Mouse (Mus musculus): ENCODE results near the gene Triobp.
"Not testable (repeated sequence)": the region's sequence is repeated elsewhere in the genome, so short reads cannot be mapped to it uniquely, and the experiment has no call there.

Triobp gene

DNA sequence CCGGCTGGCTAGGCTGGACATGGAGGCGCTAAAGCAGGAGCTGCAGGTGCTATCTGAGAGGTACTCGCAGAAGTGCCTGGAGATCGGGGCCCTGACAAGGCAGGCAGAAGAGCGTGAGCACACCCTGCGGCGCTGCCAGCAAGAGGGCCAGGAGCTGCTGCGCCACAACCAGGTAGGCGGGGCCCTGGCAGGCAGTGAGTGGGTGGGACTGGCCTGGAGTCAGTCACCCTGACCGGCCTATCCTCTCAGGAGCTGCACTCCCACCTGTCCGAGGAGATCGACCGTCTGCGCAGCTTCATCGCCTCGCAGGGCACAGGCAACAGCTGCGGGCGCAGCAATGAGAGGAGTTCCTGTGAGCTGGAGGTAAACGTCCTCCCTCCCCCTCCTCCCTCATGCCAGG, 54.5 kb downstream of the Triobp start:
- no peak for DNase-seq

DNA sequence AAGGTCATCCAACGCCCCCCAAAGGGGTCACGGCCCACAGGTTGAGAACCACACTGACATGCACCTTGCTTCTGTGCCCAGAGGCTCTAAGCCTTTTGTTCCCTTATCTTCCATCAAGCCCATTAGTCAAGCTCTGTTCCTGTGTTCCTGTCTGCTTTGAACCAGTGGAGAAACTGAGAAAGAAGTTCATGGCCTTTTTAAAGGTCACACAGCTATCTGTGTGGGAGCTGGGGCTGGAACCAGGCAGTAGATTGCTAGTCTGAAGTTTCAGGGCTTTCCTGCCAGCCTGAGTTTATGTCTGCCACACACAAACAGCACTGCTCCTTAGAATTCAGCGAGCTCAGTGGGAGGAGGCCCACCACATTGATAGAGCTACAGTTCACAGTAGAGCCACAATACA, 55.6 kb downstream of the Triobp start:
- DNase-seq, result no peak

DNA sequence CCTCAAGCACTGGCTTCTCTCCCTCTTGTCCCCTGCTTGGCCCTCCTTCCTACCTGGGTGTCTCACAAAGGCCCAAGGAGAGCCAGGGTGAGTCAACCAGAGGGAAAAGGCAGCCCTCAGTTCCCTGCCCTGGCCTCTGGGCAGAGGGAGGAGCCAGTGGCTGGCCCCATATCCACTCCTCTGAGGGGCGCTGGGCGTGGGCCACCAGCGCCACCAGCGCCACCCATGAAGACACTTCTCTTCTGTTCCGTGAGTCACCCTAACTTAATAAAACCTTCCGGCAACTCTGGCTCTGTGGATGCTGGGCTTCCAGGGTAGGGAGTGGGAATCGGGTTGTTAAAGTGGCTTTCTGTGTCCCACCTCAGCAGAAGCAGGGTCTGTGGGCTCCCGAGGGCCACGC, 58.1 kb downstream of the Triobp start:
- no peak for DNase-seq

DNA sequence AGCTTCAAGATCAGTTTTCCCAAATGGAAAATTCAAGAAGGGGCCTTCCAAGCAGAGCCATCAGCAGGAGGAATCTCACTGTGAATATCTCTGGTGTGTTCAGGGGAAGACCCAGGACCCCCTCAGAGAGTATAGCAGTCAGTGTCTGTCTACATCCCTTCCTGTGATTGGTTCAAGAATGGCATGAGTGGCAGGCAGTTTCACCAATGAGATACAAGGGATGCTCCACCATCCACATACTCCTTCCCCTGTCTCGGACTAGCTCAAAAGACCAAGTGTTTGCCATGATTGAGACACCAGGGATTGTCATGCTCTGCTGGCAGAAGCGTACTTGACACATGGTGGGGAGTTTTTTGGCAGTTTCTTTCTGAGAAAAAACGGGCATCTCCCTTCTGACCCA, 59.1 kb downstream of the Triobp start:
- no peak for DNase-seq

DNA sequence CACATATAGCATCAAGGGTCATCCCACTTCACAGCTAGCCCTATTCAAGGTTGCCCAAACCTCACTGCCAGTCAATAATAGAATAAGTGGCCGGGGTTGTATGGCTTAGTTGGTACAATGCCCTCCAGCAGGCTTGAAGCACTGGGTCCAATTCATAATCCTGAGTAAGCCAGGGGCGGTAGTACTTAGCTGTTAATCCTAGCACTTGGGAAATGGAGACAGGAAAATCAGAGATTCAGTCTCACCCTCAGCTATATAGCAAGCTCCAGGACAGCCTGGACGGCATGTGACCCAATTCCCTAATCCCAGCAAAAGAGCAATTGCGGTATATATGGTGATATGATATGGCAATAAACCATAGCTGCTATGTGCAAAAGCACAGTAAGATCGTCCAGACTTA, 59.5 kb downstream of the Triobp start:
- no peak for DNase-seq

DNA sequence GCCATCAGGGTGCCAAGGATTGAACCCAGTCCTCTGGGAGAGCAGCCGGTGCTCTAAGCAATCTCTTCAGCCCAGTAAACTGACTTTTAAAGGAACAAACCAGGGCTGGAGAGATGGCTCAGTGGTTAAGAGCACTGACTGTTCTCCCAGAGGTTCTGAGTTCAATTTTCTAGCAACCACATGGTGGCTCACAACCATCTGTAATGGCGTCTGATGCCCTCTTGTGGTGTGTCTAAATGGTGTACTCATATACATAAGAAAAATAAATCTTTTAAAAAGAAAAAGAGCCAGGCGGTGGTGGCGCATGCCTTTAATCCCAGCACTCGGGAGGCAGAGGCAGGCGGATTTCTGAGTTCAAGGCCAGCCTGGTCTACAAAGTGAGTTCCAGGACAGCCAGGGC, 60.3 kb downstream of the Triobp start:
- not testable (repeated sequence) for DNase-seq

DNA sequence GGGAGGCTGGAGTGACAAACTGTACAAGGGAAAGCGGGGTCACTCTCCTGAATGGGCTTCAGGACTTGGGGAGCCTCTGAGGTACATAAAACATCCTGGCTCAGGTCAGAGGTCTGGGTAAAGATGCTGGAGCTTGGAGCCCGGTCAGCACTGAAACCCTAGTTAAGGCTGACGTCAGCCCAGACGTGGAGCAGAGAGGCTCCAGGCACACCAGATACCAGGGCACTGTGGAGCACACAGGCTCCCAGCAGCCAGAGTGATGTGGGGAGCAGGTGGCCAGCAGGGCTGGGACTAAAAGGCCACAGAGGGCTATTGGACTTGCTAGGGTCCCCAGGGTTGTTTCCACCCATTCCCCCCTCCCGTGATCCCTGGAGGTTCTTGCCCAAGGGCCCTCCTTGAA, 62.2 kb downstream of the Triobp start:
- no peak for DNase-seq

DNA sequence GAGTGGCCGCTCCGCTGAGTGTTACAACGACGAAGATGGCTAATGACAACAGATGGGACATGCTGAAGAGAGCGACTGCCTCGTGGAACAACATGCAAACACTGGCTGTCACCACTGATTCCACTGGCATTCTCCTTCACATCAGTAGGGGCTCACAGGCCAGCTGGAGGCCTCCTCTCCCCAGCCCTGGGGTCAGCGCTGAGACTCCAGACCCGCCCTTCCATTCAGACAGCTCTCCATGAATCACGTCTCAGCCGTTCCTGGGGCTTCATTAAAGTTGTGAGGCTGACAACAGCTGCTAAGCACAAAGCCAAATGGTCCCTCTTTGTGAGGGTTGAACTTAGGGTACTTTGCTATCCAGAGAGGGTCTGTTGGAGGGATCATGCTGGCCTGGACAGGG, 64.0 kb downstream of the Triobp start:
- no peak for DNase-seq

DNA sequence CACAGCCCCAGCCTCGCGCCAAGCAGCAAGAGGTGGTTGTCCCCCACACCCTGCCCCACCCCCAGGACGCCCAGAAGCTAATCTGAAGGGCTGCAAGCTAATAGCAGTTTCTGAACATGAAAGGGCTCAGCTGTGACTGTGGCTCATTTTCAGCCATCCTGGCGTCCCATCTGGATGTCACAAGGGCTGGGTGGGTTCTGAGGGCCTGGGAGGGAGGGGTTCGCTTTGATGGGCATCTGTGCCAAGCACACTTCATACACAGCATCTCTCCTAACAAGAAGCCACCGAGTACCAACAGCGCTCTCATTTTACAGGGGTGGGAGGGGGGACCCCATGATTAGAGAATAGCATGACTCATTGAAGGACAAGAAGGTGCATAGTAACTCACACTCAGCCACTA, 65.9 kb downstream of the Triobp start:
- no peak for DNase-seq

DNA sequence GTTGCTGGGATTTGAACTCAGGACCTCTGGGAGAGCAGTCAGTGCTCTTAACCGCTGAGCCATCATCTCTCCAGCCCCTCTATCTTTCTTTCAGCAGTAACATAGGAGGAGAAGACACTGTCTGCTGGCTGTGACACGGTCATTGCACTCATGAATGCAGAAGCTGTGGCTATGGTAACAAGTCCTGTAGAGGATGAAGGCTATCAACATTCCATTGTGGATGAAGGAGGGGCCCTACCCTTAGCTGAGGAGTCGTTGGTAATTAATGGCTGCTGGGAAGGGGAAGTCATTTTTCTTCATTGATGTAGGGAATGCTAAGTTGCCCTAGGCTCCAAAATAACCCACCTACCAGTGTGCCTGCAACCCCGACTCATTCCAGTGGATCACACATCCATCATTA, 70.7 kb downstream of the Triobp start:
- DNase-seq, result no peak

DNA sequence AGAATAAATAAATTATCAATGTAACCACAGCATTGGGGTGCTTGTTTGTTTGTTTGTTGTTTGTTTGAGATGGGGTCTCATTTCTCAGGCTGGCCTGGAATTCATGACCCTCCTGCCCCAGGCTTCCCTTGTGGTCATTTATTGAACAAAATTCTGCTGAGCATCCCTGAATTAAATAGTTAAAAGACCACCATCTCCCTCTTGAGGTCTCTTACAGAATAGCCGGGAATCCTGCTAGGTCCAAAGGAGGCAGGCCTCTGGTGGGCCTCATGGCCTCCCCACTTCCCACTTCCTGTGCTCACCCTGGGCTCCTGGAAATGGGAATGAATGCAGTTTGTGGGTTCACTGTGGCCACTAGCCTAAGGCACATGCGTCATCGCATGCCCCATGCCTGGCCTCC, 71.4 kb downstream of the Triobp start:
- no peak for DNase-seq

DNA sequence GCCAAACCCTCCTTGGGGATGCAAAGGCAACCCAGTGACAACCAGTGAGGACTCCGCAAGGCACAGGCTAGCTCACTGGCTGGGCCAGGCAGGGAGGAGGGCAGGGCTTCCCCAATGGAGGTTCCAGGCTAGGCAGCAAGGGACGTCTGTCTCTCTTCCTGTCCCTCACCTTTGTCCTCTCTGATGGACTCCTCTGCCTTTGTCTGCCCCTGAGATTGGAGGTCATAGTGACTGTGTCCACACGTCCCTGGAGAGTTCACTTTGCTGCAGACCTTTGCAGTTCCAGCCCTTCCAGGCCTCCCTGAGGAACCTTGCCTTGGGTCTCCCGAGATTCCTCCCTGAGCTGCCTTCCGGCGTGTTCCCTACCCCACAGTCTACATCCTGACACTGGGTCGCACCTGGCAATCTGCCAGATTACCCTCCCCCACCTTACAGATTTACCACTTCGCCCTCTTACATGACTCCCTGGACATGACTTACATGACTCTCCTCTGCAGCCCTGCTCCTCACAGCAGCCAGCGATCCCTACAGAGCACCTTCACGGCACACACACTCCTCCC, 75.2 kb downstream of the Triobp start:
- DNase-seq, result no peak

DNA sequence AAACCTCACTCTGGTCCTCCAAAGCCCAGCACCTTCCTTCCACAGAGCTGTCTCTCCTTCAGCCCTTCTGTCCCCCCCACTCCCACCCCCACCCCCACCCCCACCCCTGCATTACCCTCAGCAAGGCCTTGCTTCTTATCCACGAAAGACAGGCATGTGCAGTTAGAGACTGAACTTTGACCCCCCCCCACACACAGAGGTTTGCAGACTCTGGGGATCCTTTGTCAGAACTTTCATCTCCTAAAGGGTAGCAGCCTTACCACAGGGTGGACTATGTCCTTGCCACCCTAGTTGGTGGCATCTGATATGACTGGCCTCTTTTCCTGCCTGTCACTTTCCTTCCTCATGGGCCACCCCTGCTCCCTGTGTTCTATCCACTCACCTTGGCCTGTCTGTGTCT, 75.8 kb downstream of the Triobp start:
- DNase-seq, result no peak

DNA sequence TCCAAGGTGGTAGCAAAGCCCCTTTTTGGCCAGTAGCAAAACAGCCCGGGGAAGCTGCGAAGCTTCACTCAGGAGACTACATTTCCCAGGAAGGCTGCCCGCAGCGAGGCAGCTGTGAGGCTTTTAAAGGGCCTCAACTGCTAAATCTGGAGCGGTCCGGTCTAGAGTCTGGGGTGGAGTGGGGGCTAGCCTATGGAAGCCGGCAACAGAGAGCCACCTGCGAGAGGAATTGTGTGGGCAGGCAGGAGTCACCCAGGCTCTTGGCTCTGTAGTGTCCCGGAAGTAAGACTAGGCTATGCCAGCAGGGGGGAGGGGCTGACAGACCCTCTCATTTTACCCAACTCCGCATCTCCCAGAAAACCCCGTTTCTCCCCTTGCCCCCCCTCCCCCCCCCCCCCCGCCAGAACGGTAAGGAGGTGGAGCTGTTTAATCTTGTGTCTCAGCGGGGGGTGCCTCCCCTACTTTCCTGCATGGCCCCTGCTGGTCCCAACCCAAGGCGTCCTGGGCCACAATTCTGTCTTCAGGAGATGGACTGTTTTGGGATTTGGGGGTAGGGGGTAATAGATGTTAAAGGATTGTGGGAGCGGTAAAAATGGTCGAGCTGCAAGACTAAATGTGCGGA, 78.3 kb downstream of the Triobp start:
- no peak for DNase-seq

DNA sequence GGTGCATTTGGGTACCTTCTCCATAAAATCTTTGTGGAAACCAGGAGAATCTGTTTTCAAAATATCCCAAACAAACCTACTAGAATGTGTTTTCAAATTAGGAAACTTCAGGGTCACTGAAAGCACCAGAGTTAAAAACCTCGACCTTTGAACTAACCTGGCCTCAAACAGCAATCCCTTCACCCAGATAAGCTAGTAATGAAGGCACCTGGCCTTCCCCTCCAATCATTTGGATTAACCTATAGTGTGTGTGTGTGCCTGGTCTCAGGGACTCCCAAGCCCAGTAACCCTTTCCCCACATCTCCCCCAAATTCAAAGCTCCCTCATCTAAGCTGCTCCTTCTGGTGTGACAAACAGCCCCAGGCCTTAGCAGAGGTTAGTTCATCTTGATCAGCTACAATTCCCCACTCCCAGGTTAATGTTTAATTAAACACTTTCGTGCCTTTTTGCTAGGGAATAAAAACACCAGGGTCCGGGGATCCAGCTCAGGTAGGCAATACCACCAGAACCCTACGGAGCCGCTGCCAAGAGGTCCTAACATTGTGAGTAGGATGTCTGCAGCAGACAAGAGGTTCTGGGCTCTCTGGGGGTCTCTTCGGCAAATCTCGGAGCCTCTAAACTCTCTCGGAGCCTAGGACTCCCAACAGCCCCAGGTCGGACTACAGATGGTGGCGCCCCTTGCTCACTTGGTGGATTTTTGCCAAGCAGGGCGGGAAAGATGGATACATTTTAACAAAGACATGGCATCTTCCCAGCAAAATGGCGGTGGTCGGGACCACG, 79.2 kb downstream of the Triobp start:
- no peak for DNase-seq

DNA sequence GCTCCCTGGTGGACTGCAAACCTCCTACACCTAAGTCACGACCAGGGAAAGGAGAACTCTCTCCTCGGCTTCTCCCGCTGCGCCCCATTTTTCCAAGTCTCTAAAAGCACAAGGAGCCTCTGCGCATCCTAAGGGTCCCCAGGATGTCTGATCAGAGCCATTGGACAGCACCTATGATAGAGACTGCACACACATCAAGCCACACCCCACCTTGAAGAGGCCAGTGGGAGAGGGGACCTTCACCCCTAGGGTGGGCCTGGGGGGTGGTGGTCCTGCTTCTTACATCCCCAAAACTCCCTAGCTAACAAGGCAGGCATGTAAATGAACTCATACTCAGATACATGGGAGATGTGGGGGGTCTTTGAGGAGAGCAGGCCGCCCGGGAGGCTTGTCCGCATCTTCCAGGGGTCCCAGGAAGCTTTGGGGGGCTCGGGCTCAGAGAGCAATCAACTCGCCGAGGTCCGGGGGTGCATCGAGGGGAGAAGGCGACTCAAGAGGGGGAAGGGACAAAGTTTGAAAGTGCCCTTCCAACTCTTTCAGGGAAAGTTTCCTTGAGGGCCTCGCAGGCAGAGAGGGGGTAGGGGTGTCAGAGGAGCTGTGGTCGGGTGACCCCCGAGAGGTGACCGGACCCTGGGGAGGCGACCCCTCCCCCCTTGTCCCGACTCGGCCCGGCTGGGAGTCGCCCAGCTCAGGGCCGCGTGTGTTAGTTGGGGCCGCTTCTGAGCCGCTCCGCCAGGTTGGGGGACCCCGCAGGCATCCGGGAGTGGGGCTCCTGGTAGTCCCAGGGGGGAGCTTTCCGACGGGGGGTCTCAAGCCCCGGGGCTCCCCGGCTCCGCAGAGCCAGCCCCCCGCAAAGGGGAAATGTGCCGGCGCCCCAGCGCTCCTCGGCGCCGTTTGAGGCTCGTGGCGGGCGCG, 80.0 kb downstream of the Triobp start:
- peak; percentile 36 for DNase-seq

DNA sequence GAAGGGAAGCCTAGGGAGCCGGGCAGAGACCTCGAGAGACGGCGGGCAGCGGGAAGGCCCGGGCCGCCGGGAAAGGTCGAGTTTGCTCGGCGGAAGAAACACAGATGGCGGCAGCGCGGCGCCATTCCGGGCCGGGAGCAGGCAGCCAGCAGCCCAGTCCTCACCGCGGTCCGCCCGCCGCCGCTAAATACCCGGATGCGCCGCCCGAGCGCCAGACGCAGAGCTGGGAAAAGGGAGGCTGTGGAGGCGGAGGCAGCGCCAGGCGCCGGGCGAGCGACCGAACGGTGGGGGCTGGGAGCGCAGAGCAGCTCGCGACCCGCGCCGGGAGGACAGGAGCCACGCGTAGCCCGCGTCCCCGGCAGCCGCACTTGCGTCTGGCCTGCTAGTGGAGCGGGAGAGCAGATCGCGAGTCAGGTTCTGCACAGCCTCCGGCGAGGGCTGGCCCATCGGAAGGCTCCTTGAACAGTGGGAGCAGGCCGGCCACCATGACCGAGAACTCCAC, 80.8 kb downstream of the Triobp start, which contains the start of gene H1f0:
H1f0 (plus strand) TSS at position 214 of the 502 bp plus-strand sequence.
- DNase-seq, result peak; percentile 95

DNA sequence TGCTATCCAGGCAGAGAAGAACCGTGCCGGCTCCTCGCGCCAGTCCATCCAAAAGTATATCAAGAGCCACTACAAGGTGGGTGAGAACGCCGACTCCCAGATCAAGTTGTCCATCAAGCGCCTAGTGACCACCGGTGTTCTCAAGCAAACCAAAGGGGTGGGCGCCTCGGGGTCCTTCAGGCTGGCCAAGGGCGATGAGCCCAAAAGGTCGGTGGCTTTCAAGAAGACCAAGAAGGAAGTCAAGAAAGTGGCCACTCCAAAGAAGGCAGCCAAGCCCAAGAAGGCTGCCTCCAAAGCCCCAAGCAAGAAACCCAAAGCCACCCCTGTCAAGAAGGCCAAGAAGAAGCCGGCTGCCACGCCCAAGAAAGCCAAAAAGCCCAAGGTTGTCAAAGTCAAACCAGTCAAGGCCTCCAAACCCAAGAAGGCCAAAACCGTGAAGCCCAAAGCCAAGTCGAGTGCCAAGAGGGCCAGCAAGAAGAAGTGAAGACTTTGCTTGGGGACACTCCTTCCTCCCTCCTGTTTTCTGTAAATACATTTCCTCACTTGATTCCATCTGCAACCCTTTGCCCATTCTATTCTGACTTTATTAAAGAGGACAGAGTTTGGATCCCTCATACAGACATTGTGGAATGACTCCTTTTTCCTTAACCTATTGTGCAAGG, 81.4 kb downstream of the Triobp start:
- DNase-seq, result no peak

DNA sequence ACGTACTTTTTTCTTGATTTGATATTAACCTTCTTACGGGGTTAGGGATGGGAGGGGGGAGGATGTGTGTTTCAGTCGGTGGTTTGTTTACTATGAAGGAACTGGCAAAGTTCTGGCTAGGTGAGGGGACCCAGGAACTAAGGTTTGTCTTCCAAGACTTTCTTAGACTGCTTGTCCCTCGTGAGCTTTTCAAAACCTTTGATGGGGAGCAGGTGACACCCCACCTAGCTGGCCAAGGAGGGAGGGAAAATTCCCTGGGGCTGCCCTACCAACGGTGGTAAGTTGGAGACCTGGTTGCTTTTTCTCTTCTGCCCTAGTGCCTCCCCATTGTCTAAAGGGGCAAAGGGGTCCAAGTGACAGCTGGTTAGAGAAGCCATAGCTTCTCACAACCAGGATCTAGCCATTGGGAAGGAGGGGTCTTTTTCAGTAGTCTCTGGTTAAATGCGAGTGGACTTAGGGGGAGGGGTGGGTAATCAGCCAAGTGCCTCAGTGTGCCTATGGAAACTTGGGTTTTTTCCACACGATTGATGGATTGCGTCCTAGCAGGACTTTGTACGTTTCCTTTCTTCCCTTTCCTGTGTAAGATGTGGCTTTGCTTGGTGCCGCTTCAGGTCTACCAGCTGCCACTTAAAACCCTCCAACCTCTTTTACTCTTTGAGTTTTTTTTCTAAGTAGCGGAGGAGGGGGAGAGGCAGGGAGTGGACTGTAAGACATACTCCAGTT, 82.2 kb downstream of the Triobp start:
- no peak for DNase-seq

DNA sequence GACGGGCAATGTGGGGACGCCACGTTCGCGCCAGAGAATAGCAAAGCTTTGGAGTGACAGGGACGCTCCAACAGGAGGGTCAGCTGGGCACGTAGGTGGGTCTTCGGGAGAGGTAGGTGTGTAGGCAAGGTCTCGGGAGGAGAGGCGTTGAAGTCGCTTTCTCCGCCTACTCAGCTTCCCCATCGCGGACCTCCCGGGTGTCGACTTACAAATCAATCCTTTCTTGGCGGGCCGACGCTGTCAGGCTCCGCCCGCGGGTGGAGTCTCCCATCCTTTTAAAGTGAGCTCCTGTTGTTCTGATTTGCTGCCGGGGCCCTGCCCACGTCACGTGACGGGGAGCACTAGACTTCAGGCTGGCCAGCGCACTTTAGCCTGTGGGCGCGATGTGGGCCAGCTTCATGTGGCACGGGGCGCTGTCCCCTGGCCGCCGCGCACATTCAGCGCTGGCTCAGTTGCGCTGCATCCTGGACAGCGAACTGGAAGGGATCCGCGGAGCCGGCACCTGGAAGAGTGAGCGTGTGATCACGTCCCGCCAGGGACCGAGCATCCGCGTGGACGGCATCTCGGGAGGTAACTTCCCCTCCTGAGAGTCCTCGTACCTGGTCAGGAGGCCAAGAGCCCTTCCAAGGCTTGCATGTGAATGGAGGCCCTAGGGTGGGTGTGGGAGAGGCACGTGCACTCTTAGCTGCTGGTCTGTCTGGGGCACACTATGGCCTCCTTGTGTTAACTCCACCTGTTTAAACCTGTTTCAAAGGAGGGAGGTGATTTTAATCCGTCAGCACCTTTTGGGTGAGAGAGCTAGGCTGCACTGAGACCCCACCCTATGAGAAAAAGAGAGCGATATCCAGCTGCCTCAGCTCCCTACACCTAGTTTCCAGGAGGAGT, 83.3 kb downstream of the Triobp start:
- DNase-seq, result peak; percentile 93

DNA sequence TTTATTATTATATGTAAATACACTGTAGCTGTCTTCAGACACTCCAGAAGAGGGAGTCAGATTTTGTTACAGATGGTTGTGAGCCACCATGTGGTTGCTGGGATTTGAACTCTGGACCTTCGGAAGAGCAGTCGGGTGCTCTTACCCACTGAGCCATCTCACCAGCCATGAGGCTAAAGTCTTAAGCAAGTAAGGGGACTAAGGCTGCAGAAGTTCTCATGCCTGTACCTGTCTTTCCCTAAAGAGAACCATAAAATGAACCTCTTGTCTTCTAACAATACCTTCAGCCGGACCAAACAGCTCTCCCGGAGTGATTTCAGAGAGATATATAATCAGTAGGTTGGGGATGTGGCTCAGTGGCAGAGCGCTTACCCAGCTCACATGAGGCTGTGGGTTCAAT, 84.4 kb downstream of the Triobp start:
- DNase-seq, result not testable (repeated sequence)
